Mouse (Mus musculus): ENCODE measurements around the gene Fam72a.
A peak's percentile ranks its signal among the peaks of the same experiment; 100 is the strongest.
"Not testable (repeated sequence)": the region's sequence is repeated elsewhere in the genome, so short reads cannot be mapped to it uniquely, and the experiment has no call there.

Fam72a gene

DNA sequence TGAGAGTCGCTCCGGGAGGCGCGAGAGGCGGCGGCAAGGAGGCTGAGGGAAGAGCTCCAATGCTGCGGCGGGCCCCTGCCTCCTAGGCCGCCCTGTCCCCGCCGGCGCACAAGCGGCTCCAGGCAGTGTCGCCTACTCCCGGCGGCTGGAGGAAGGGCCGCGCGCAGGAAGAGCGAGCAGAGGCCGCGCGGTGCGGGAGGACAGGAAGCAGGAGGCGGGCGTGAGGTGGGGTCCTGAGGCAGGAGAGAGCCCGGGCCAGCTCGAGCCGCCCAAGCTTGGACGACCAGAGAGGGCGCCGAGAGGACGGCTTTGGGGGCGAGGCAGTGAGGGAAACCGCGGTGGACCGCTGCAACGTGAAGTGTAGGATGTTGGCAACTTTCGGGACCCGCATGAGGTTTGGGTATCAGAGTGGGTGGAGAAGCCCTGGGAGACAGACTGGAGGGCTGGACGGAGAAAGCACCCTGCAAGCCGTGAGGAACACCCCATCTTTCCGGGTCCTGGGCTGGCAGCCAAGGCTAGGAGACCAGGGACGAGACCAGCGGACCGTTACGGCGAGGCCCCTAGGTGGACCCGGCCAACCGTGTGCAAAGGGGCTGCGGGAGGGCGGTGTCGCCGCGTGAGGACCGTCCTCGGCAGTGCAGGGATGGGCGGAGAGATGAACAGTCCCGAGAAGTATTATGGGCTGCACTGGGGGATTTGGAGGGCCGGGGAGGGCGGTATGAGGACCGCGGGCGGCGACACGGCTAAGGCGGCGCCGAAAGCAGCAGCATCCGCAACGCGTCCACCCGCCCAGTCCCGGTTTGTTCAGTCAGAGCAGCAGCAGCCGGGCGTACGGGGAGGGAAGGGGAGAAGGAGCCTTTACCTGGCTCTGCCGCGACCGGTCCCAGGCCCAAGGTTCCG, 1.1 kb upstream of the Fam72a start:
- peak; percentile 67 for DNase-seq (ENCODE audit: low spot score)

DNA sequence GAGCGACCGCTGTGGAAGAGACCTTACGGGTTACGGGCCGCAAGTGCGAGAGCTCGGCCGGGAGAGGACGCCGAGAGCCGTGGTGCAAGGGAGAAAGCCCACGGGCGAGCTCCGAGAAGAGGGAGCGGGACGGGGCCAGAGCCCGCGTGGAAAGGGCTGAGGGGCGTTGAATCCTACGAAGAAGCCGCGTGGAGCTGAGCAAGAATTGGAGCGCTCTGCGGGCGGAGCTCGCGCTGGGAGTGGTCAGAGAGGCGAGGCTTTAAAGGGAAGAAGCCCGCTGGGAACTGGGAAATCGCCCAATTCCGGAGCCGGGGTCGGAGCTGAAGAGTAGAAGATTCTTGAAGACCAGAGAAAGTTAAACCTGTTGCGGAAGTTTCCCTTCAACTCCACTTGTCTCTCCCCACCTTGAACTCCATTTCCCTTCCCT, 391 bp downstream of the Fam72a start:
- DNase-seq (ENCODE audit: low spot score) = peak; percentile 77

DNA sequence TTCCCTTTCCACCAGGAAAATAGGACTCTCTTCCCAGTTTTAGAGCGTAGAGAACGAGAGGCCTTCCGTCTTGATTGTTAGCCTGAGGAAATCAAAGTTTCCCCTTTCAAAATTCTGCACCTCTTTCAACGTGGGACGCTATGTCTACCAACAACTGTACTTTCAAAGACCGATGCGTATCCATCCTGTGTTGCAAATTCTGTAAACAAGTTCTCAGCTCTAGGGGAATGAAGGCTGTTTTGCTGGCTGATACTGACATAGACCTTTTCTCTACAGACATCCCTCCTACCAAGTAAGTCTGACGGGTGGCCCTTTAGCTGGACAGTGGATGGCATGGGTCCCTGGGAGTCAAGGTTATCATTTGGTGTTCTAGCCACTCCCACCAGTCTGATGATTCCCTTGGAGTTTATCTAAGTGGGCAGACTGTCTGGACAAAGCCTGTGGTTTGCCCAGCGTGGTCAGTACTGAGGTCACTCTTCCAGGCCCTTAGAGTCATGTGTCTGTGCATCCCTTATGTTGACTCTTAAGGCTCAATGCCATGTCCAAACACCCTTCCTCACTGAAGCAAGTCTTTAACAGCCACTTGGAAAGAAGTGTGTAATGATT, 961 bp downstream of the Fam72a start:
- no peak for DNase-seq (ENCODE audit: low spot score)

DNA sequence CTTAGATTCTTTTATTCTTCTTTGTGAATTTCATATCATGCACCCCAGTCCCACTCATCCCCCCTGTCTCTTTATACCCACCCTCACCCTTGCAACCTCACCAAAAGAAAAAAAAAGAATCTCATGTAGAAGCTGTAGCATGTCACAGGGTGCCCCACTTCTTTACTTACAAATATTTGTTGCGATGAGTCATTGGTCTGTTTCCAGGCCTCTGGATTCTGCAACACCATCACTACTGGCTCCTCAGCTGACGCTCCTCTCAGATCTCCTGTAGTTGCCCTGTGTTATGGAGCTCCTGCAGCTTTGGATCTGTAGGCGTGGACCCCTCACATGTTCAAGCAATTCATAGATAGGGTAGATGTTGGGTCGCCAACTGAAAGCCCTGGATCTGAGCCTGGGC, 12.1 kb downstream of the Fam72a start:
- DNase-seq (ENCODE audit: low spot score) = peak; percentile 23

DNA sequence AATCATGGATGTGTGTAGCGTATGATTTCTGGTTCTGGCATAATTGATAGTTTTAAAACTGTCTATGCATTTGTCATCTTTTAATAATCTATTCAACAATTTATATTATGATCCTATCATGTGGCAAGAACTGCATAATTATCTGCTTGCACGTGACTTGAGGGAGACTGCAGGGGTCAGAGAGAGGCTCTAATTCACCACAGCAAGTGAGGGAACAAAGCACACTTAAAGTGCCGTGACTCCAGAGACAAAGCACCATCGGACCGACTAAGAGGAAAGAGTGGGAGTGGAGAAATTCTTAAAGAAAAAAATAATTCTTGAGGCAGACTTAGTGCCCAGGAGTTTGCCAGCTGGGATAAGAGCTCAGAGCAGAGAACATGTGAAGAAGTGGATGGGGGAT, 13.1 kb downstream of the Fam72a start:
- DNase-seq (ENCODE audit: low spot score) = no peak

DNA sequence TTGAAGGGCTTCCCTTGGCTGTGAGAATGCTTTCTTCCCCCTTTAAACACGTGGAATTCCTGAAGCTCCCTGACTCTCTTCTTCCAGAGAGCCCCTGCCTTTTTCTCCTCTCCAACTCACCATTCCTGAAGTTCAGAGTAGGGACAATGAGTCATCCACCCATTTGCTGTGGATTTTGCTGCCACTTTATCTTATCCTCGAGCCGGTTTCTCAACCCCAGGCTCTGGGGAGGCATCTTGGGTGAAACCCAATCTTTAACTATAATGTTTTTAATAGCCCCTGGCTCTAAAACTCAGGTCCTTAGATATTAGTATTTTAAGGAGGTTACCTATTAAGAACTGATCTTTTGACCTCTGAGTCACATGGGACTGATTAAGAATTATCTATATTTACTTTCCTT, 13.7 kb downstream of the Fam72a start:
- peak; percentile 8 for DNase-seq (ENCODE audit: low spot score)

DNA sequence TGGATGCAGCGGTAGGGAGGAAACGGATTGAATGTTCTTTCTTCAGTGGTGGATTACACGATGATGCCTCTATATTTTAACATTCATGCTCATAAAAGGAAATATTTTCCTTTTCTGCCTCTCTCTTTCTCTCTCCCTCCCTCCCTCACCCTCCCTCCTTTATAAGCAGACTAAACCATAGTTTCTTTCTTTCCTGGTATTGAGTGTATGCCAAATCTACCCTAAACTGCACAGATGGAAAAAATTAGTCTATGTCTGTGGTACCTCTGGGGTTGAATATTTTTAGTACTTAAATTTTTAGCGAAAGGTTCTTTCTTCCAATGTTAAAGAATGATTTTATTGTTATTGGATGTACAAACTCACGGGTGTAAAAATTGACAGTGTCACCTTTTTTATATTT, 14.2 kb downstream of the Fam72a start:
- DNase-seq (ENCODE audit: low spot score) = no peak

DNA sequence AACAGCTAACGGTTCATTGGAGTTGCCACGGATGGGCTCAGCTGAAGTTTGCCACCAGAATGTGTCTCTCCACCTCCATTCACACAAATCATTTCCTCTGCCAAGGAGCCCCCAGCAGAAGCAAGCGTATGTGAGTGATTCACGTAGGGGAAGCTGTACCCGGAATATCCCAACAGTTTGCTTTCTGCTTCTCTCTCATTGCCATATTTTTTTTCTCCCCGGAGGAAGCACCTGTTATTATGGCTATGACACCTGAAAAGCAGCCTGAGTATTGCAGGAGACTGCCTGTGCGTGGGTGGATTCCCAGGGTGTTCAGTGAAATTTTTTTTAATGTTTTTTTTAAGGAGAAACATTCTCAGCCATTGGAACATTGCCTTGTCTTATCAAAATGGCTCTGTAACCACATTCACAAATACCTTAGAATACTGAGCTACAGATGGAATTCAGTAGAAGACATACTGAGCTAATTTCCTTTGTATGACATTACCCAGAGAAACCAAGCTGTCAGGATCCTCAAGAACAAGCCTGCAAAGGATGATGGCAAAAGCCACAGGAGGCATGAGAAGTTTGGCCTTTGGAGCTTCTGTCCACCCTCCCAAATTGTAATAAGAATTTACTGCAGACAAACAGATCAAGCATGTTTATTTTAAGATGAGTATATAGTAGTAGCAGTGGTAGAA, 16.3 kb downstream of the Fam72a start:
- DNase-seq (ENCODE audit: low spot score) = no peak

DNA sequence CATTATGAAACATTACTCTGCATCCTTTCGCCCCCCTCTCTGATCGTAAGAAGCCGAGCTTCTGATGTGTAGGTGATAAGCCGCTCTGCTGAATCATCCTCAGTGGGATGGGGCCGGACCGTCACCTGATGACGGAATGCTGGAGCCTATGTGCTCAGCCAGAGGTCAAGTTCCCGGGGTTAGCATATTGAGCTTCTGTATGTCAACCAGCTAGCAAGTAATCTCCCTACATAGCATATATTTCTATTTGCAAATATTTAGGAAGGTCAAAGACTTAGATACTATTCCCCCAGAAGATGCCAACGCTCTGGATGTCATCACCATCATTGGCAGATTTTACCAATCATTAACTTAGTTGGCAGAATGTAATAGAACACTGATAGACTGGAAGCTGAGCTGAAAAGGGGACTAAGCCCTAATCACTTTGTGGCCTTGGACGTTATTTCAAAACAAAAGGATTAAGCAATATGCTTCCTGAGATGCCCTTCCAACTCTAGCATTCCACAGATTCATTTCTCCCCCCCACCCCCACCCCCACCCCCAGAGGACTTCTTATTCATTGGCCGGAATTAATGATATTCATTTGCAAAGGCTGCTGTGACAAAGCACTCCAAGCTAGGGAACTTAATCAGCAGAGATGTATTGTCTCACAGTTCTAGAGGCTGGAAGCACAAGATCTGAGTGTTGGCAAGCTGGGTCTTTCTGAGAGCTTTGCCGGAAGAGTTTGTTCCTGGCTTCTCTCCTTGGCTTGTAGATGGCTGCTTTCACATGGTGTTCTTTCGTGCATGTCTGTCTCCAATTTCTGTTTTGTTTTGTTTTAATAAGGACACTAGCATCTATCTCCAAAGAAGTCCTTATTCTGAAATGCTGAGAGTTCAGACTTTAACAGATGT, 19.3 kb downstream of the Fam72a start:
- DNase-seq (ENCODE audit: low spot score) = no peak

DNA sequence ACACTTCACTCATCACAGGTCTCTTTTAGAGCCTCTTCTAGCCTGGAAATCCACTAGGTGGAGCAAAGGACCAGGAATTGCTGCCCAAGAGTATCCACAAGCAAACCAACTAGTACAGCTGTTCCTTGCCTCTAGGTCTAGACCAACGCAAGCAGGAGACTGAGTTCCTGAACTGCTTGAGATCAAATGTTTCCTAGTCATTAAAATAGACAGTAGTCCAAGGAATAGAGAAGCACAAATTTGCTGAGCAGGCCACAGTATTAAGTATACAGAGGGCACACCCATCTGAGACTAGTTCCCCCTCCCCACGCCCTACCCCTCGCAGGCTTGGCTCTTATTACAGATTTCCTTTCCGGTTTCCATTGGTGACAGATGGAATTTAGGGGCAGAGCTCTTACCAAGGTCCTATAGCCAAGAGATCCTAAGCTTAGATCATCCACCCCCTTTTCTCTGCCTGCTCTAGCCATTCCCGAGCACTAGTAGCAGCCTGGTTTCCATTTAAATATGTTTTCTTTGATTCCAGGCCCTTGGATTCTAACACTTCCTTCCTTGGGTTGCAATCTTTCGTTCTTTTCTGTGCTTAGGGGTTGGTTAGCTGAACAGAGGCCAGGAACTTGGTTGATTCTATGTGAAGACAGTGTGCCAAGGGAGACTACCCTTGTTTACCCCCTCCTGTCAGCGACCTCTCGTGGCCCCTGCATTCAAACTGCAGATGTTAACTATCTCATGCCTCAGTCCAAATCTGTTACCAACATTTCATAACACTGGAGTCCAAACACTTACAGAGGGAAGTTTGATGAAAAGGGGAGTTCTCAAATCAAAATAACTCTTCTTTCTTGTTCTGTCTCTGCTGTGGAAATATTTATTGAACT, 21.0 kb downstream of the Fam72a start:
- DNase-seq (ENCODE audit: low spot score) = no peak

DNA sequence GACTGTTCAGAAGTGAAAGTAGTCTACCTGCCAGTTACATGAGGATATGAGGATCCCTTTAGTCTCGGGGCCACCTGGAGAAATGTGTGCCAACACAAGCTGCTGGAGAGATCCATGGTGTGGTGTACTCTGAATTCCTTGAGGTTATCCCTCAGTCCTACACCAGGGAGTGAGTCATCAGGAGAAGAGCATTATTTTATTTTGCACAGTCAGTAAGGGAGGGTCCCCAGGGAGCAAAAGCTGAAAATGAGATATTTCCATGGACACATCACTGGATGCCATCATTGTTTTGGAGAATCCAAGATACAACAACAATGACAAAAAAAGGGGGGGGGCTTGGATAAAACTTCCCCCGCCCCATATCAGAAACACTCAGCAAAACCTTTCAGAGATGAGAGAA, 24.3 kb downstream of the Fam72a start:
- no peak for DNase-seq (ENCODE audit: low spot score)

DNA sequence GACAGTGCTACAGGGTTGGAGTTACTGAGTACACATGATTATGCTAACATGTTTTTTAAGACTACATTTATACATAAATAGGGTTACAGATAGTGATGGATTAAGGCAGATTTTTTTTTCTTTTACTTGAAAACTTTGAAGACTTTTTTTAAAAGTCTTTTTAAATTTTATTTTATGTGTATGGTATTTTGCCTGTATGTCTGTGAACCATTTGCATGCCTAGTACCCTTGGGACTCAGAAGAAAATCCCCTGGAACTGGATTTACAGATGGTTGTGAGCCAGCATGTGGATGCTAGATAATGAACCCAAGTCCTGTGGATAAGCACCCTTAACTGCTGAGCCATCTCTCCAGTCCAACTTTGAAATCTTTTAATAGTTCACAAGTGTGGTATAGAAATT, 25.7 kb downstream of the Fam72a start:
- DNase-seq (ENCODE audit: low spot score) = no peak

DNA sequence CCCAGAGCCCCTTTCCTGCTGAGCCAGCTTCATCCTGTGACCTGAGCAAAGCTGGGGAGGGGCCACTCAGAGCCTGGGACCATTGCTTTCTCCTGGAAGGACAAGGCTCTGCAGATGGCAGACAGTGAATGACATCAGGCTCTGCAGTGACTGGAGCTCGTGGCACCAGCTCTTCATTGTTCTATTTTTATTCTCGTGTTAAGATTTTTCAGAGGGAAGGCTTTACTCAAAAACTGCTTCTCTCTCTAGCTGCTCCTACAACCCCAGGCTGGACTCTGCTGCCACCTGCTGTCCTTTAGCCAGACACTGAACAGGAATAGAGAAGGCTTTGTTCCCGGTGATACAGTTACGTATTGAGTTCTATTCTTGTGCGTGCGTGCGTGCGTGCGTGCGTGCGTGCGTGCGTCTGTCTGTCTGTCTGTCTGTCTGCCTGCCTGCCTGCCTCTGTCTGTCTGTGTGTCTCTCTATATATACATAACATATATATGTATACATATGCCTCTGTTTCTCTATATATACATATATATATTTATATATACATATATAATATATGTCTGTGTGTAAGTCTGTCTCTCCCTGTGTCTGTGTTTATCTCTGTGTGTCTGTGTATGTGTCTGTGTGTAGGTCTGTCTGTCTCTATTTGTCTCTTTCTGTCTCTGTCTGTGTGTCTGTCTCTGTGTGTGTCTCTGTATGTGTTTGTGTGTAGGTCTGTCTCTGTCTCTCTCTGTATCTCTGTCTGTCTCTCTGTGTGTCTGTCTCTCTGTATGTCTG, 27.5 kb downstream of the Fam72a start:
- DNase-seq (ENCODE audit: low spot score) = peak; percentile 83

DNA sequence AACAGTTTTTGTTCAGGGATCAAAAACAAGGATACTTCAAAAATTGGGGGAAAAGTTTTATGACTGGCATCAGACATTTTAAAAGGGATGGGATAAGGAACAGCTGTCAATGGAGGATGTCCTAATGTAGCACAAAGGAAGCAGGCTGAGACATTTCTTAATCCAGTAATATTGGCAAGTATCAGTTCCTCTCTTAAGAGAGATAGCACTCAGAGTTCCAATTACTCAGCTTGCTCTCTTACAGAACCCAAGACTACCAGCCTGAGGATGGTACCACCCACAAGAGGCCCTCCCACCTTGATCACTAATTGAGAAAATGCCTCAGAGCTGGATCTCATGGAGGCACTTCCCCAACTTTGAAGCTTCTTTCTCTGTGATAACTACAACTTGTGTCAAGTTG, 32.8 kb downstream of the Fam72a start:
- DNase-seq (ENCODE audit: low spot score) = no peak

DNA sequence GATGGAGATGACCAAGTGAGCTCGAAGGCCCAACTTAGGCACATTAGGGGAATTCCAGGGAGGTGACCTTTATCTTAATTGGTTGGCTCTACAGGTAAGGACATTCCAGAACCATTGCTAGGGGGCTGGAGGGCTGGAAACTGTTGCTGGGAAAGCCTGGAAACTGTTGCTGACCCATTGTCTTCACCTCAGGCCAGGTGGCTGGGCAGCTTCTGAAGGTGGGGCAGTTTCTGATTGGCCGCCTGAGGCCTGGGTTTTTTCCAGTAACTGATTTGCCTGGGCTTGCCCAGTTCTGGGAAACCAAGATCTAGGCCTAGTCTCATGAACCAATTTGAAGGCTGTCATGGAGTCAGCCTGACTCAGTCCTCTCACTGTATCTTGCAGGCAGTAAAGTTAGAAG, 34.4 kb downstream of the Fam72a start:
- DNase-seq (ENCODE audit: low spot score) = no peak

DNA sequence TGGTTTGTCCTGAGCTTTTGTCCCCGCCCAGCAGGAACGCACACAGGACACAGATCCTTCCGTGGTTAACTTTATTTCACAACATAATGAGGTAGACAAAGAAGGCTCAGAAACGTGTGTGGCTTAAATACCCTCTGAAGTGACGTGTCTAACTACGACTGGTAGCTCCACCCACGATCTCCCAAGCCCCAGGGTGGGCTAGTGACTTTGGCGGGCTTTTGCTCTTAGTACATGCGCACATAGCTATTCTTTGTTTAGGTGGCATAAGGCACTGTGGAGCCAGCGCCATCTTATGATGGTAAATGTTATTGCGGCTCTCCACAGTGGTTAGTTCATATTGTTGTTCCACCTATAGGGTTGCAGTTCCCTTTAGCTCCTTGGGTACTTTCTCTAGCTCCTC, 38.4 kb downstream of the Fam72a start:
- not testable (repeated sequence) for DNase-seq (ENCODE audit: low spot score)

DNA sequence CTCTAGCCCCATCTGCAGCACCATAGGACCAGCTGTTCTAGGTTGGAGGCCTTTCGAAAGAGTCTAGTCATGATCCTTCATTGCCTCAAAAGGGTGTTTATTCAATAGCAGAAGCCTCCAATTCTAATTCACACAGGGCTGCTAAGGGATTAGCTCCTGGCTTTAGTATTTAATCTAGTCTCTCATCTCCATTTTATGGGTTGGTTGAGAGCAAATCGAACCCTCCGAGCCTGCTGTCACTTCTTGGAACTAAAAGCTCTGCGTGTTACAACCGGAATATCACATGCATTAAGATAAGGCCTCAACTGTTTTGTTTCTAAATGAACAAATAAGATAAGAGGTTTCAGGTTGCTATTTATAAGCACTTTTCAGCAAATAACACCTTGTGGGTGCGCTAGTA, 42.0 kb downstream of the Fam72a start:
- DNase-seq (ENCODE audit: low spot score) = peak; percentile 4

DNA sequence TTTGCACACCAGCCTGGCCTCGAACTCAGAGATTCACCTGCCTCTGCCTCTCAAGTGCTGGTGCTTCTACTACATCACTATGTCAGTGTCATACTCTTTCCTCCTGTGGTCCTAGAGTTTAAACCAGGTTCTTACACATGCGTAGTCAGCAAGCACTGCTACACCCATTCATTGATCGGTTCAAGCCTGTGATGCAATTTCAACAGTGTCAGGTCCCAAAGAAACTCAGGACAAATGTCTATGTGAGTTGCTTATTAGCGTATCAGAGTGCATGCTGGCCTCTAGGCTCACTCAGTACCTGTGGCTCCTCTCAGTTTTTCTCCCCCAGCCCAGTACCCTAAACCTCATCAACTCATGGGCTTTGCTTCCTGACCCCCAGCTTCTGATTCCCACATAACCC, 42.7 kb downstream of the Fam72a start:
- DNase-seq (ENCODE audit: low spot score) = no peak

DNA sequence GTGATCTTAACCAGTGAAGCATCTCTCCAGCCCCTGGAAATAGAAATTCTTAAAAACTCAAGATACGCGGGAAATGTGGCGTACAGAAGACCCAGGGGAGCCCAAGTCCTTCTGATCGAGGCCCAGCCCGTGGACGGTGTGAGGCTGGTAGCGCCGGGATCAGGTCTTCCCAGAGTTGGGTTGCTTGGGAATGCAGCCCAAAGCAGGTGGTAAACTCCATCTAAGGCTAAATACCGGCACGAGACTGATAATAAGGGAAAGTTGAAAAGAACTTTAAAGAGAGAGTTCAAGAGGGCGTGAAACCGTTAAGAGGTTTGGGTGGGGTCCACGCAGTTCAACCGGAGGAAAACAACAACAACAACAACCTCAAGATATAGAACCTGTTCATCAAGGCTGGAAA, 46.0 kb downstream of the Fam72a start:
- DNase-seq (ENCODE audit: low spot score) = no peak

DNA sequence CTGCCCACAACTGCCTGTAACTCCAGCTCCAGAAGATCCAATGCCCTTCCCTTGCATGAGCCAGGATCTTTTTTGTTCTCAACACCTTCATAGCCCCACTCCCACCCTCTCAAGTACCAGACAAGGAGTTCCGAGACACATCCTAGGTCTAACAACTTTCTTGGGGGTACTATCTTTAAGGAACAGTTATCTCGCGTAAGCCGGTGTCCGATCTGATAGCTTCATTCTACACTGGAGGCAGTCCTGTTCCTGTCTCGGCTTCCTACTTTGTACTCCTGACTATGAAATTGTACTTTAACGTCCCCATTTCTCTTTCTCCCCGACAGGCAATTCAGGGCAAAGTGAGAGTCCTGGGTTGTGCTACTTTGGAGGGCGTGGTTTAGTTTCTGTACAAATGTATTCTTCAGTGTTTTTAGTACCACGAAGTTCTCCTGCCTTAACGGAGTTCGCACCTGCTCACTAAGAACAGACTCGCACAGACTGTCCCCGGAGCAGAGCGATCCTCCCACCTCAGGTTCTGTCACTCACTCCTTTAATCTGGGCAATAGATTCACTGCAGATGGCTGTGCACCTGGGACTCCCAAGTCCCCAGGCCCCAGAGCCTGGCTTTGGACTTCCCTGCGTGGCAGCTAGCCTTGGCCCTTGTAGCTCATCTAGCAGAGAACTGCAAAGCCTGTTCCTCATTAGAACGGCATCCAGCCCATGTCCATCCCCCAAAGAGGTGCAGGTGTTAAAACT, 51.4 kb downstream of the Fam72a start:
- DNase-seq (ENCODE audit: low spot score) = no peak

All from urinary bladder, postnatal 14 days (tissue).